Mouse (Mus musculus) olfactory bulb, adult 2 months (tissue): ENCODE measurements at regions not wholly inside any gene's neighbourhood (a gene's known extent, or its start where the extent isn't known, plus 50 kb on each side); places are given as distances from the start of the nearest gene placed in this dataset.

ENCODE experiments used
- CTCF ChIP-seq: fragments of 200-500 bp; IDR thresholded peaks from 2 replicates; pipeline ENCODE4 v1.5.1; 2012; ENCODE audit warnings: low read depth, mild to moderate bottlenecking, low read length, moderate library complexity; ENCODE audit not compliant: insufficient read depth
- POLR2A ChIP-seq: fragments of 200-500 bp; IDR thresholded peaks from 2 replicates; pipeline ENCODE4 v1.6.1; 2012; ENCODE audit warnings: mild to moderate bottlenecking, low read depth, low read length, moderate library complexity; ENCODE audit not compliant: insufficient read depth

DNA sequence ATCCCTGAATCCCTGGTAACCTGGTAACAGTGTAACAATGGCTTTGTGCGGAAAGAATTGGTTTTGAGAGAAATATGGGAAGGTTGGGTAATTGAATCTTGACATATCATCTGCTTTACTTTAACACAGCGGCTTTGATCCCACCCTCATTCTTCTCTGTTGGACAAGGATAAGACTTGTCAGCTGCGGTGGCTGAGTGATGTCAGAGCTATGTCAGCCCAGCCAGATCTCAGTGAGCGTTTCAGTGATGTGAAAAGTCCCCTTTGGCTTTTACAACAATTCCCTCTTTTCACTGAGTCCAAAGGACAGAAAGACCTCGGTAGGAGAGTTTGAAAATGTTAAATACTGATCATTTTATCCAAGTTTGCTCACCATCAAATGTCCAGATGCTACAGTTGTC lies 546.1 kb downstream of the Gm19410 start:
- TF ChIP-seq CTCF (no peak), POLR2A (no peak)
